Mouse (Mus musculus) midbrain, postnatal 0 days (tissue): ENCODE results near the gene Mpig6b. TPM values are rescaled to one million over a fixed set of nuclear protein-coding genes. Genes with fewer than 3 reads are reported as not detected.
A peak's percentile ranks its signal among the peaks of the same experiment; 100 is the strongest.

ENCODE experiments used
- ATAC-seq: fragments of 200-750 bp; cut with Nextera tagmentation; 2 replicates; pipeline ENCODE4 v1.8.0; 2017; ENCODE audit warnings: moderate number of reproducible peaks, mild to moderate bottlenecking, moderate TSS enrichment, moderate library complexity; ENCODE audit not compliant: low FRiP score
- DNase-seq: peaks from one replicate; pipeline ENCODE4 v3.0.0-alpha.2; 2015; ENCODE audit warnings: low spot score
- H3K27ac ChIP-seq: fragments of 300-500 bp; sonication (generic); 2 replicates; pipeline ENCODE4 v1.5.1; 2014; ENCODE audit warnings: low read depth, mild to moderate bottlenecking, low read length, mixed read lengths
- H3K27me3 ChIP-seq: fragments of 300-500 bp; sonication (generic); 2 replicates; pipeline ENCODE4 v1.6.1; 2014; ENCODE audit warnings: low read length, control low read depth, mixed read lengths; ENCODE audit not compliant: insufficient read depth
- H3K36me3 ChIP-seq: fragments of 300-500 bp; sonication (generic); 2 replicates; pipeline ENCODE4 v1.6.1; 2014; ENCODE audit warnings: low read length, control low read depth, mixed read lengths; ENCODE audit not compliant: insufficient read depth
- H3K4me1 ChIP-seq: fragments of 300-500 bp; sonication (generic); 2 replicates; pipeline ENCODE4 v1.6.1; 2014; ENCODE audit warnings: mild to moderate bottlenecking, control low read depth, antibody characterized with exemption, low read length, mixed read lengths; ENCODE audit not compliant: insufficient read depth
- H3K4me2 ChIP-seq: fragments of 300-500 bp; sonication (generic); 2 replicates; pipeline ENCODE4 v1.6.1; 2014; ENCODE audit warnings: low read depth, mild to moderate bottlenecking, low read length, mixed read lengths; ENCODE audit not compliant: poor library complexity, severe bottlenecking
- H3K4me3 ChIP-seq: fragments of 300-500 bp; sonication (generic); 2 replicates; pipeline ENCODE4 v1.5.1; 2014; ENCODE audit warnings: low read depth, mild to moderate bottlenecking, low read length, moderate library complexity
- H3K9ac ChIP-seq: fragments of 300-500 bp; sonication (generic); replicated peaks from 2 replicates; pipeline ENCODE4 v1.6.1; 2014; ENCODE audit warnings: mild to moderate bottlenecking, low read length, moderate library complexity, mixed read lengths; ENCODE audit not compliant: poor library complexity, severe bottlenecking
- H3K9me3 ChIP-seq: fragments of 300-500 bp; sonication (generic); 2 replicates; pipeline ENCODE4 v1.6.1; 2016; ENCODE audit warnings: low read length, control low read depth
- CTCF ChIP-seq: IDR thresholded peaks from 2 replicates; pipeline ENCODE4 v1.5.1; 2016; ENCODE audit warnings: antibody characterized with exemption, mild to moderate bottlenecking
- WGBS: fragments of 180-500 bp; shearing (Covaris S2); extraction: QIAGEN DNeasy Blood & Tissue Kit; methylation state at CpG from one replicate; pipeline ENCODE4 v1.1.7; 2014; 5-methylcytosine and 5-hydroxymethylcytosine counted together
- polyA plus RNA-seq: library from polyadenylated mRNA; unstranded; fragments of >200 nt; fragmentation: Nextera tagmentation; extraction: Ambion mirVana; gene quantifications from 2 replicates; pipeline ENCODE4 v1.2.1, GENCODE M21; 2015
- total RNA-seq: library from RNA; depleted of rRNA; stranded (reverse); fragments of >200 nt; gene quantifications from 2 replicates; pipeline ENCODE4 v1.2.3, GENCODE M21; 2014

Mpig6b gene
- total and polyA plus RNA-seq, 2 experiments from 2014 or later, result not detected

DNA sequence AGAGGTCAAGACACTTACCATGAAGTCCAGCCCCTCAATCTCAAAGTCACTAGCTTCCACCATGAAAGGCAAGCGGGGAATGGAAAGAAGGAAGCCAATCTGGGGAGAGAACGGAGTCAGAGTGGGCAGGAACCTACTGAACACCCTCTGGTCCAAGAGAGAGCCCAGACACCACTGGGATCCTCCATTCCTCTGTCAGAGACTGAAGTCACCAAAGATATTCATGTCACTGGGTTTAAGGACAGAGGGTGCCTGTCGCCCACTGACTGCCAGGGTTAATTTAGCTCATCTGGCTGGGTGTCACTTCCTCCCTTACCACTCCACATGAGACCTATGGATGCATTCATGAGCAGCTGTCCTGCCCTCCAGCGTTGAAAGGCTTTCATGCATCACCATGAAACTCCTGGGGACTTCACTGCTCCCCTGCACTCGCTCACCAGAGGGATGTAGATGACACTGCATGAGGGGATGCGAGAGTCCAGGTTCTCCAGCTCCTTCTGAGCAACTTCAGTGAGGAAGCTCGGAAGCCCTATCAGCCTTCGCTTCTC lies 33.6 kb downstream of the Mpig6b start:
- H3K4me3 ChIP-seq, result no peak overlapping the region
- H3K27ac ChIP-seq, result no peak overlapping the region
- H3K4me1 ChIP-seq, result no peaks in the 10 kb centered on the region
- ATAC-seq (no peak), DNase-seq (no peak)
- TF ChIP-seq CTCF, result no peak
- H3K36me3 ChIP-seq, result no peaks in the 10 kb centered on the region
- no peaks in the 10 kb centered on the region for H3K9me3 ChIP-seq
- no peak overlapping the region for H3K4me2 ChIP-seq
- H3K27me3 ChIP-seq, result no peaks in the 10 kb centered on the region
- WGBS, result 75% methylated on average over 8 of the region's 8 CpGs
- no peak overlapping the region for H3K9ac ChIP-seq

DNA sequence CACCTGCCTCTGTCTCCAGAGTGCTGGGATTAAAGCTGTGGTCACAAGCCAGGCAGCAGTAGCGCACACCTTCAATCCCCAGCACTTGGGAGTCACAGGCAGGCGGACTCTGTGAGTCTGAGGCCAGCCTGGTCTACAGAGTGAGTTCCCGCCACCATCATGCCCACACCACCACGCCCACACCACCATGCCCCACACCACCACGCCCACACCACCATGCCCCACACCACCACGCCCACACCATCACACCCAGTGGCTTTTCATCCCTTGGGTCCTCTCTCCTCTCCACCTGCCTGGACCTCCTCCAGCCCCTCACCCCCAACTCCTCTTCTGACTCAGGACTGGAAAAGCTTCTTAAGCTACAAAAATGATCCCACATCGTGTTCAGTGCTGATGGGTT lies 34.1 kb downstream of the Mpig6b start:
- ATAC-seq (no peak), DNase-seq (no peak)
- H3K4me1 ChIP-seq, result no peaks in the 10 kb centered on the region
- no peak overlapping the region for H3K9ac ChIP-seq
- H3K9me3 ChIP-seq, result no peaks in the 10 kb centered on the region
- WGBS, result 91% methylated on average over 7 of the region's 7 CpGs
- H3K4me2 ChIP-seq, result no peak overlapping the region
- H3K4me3 ChIP-seq, result no peak overlapping the region
- H3K27me3 ChIP-seq, result no peaks in the 10 kb centered on the region
- H3K27ac ChIP-seq, result no peak overlapping the region
- no peak for TF ChIP-seq CTCF
- no peaks in the 10 kb centered on the region for H3K36me3 ChIP-seq

DNA sequence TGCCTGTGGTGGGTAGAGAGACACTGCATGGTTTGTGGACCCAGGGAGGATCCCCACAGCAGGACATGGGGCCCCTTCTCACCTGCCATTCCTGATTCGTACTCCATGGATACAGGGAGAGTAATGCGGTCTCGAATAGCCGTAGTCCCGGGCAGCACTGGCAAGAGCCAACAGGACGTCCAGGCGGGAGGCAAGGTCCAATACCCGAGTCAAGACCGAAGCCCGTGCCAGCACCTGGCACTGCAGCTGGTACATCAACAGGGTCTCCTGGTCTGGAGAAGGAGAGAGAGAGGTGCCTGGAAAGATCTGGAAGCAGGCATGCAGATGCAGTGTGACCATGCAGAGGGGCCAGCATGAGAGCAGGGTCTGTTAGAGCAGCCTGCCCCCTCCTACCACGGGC lies 34.7 kb downstream of the Mpig6b start:
- H3K9me3 ChIP-seq, result no peaks in the 10 kb centered on the region
- H3K4me3 ChIP-seq, result no peak overlapping the region
- no peak overlapping the region for H3K4me2 ChIP-seq
- ATAC-seq (no peak), DNase-seq (no peak)
- H3K27ac ChIP-seq, result no peak overlapping the region
- no peak for TF ChIP-seq CTCF
- WGBS, result 90% methylated on average over 11 of the region's 11 CpGs
- H3K9ac ChIP-seq, result no peak overlapping the region
- no peaks in the 10 kb centered on the region for H3K36me3 ChIP-seq
- H3K27me3 ChIP-seq, result no peaks in the 10 kb centered on the region
- no peaks in the 10 kb centered on the region for H3K4me1 ChIP-seq

DNA sequence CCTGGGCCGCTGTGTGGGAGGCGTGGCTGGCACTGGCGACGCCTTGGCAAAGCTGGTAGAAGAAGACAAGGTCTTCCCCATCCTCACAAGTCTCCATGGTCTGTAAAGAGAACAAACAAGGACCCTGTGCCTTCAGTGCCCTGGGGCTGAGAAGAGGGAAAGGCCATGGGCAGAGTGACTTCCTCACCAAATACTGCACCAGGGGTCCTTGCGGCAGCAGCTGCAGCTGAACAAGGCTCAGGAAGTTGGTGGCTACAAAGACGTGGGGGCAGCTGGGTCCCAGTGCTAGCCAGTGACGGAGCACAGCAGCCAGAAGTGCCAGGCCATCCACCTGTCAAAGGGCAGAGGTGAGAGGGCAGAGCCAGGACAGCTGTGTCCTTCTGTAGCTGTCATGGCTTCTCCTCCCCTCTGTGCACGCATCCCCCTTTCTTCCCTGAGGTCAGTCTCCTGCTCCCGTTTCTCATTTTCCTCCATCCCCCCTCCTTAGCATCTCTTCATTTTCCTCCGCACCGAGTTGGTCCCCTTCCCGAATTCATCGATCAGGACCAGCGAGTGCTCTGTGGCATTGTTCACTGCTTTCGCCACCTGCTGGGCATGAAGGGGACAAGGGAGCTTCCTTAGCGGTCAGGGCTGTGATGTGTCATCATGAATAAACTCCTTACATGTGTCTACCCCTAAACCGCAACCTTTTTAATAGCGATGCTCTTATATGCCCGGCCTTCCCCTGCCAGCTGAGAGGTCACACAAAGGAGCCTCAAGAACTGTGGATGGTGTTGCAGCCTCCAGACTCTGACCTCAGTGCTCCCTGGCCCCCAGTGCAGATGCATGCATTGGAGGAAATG lies 36.1 kb downstream of the Mpig6b start:
- peak overlapping the region; percentile 39 for H3K4me2 ChIP-seq
- WGBS, result 34% methylated on average over 18 of the region's 19 CpGs
- H3K27me3 ChIP-seq, result no peaks in the 10 kb centered on the region
- H3K9me3 ChIP-seq, result no peaks in the 10 kb centered on the region
- H3K9ac ChIP-seq, result peak overlapping the region; percentile 36; the same call in 1 of the 2 replicates
- peak overlapping the region; percentile 3; the same call in 1 of the 2 replicates for H3K4me3 ChIP-seq
- H3K36me3 ChIP-seq, result no peaks in the 10 kb centered on the region
- H3K4me1 ChIP-seq, result no peaks in the 10 kb centered on the region
- H3K27ac ChIP-seq, result no peak overlapping the region
- ATAC-seq (no peak), DNase-seq (peak; percentile 53)
- TF ChIP-seq CTCF, result peak; percentile 77

DNA sequence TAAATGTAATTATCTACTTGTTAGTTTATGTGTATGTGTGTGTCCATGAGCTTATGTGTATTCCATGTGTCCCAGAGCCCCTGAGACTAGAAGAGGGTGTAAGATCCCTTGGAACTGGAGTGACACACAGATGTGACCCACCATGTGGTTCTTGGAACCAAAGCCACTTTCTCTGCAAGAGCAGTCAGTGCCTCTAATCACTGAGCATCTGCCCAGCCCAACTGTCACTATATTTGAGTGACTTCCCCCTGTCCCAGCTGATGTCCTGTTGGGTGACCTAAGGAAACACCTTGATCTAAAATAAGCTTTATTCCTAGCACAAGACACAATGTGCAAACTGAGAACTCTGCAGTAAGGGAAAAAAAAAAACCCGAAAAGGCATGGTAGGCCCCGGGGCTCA lies 37.7 kb downstream of the Mpig6b start:
- no peaks in the 10 kb centered on the region for H3K4me1 ChIP-seq
- no peak for TF ChIP-seq CTCF
- H3K36me3 ChIP-seq, result no peaks in the 10 kb centered on the region
- no peak for ATAC-seq
- no peak overlapping the region for H3K4me3 ChIP-seq
- H3K9ac ChIP-seq, result no peak overlapping the region
- no peaks in the 10 kb centered on the region for H3K9me3 ChIP-seq
- 75% methylated on average over 2 of the region's 2 CpGs for WGBS
- H3K4me2 ChIP-seq, result no peak overlapping the region
- H3K27ac ChIP-seq, result no peak overlapping the region
- DNase-seq, result no peak
- no peaks in the 10 kb centered on the region for H3K27me3 ChIP-seq
